Mouse (Mus musculus) erythroblast, adult 5-6 weeks (primary cell): Measurements from ENCODE around the gene Ndp. TPM values are rescaled to one million over a fixed set of nuclear protein-coding genes. Genes with fewer than 3 reads are reported as not detected.

Experiments used
- total RNA-seq, 2 experiments: library from RNA; stranded (forward) in 1 of 2; stranded (reverse) in 1 of 2; fragments of 150-400 nt in 1 of 2; fragments of 200-764, 138-1000 nt in 1 of 2; gene quantifications; 2 replicates each; pipeline versions ENCODE4 v1.2.3 to v1.2.4; 2015 to 2017; ENCODE audit warnings: low replicate concordance in 2 of 2

Gene Ndp
- total RNA-seq, 2 experiments from 2014 or later: not detected

Other genes with a start within 250 kb of the Ndp start
- gene Maob, start 94.4 kb downstream of the Ndp start, total RNA-seq (2015; ENCODE audit: low replicate concordance): not detected in 2 replicates
- not detected in 2 replicates for gene Maob, start 94.4 kb downstream of the Ndp start, total RNA-seq (2017; ENCODE audit: low replicate concordance)